Mouse (Mus musculus): ENCODE data around the gene Cldnd1. TPM values are rescaled to one million over a fixed set of nuclear protein-coding genes. Genes with fewer than 3 reads are reported as not detected.

Gene Cldnd1
- total RNA-seq (2023): 10 to 100 TPM; 25.8 to 29.7 TPM

GRCm38 (mm10) chr16:58727477-58728131 is at the start of gene Cldnd1:
Cldnd1 (plus strand) TSS chr16:58727910.

GRCm38 (mm10) chr16:58718666-58719120 is 9.0 kb upstream of the Cldnd1 start, which contains the start of gene Gpr15:
Gpr15 (minus strand) TSS chr16:58719070.

GRCm38 (mm10) chr16:58763076-58763475 is 35.4 kb downstream of the Cldnd1 start, which contains the start of gene Olfr172:
Olfr172 (minus strand) TSS chr16:58763176.

Other genes starting within 250 kb of the Cldnd1 start
- 100 to 1,000 TPM in 1 of 2 experiments, 10 to 100 TPM in 1; 93.9 to 104 TPM for gene St3gal6, start 203.7 kb upstream of the Cldnd1 start, total RNA-seq (2023)
- gene Gm813, start 110.9 kb upstream of the Cldnd1 start, total RNA-seq (2023): not detected
- gene E330017A01Rik, start 89.2 kb upstream of the Cldnd1 start, total RNA-seq (2023): not detected
- 10 to 100 TPM; 41.8 to 65.3 TPM for gene Cpox, start 57.6 kb upstream of the Cldnd1 start, total RNA-seq (2023)
- 1 to 10 TPM in 1 of 2 experiments, under 1 TPM in 1; 0.55 to 1.3 TPM for gene Gpr15, start 8.8 kb upstream of the Cldnd1 start, total RNA-seq (2023)
- gene Olfr172, start 35.3 kb downstream of the Cldnd1 start, total RNA-seq (2023): not detected
- not detected for gene Olfr173, start 72.4 kb downstream of the Cldnd1 start, total RNA-seq (2023)
- not detected for gene Olfr175-ps1, start 98.9 kb downstream of the Cldnd1 start, total RNA-seq (2023)
- not detected for gene Olfr177, start 146.9 kb downstream of the Cldnd1 start, total RNA-seq (2023)
- gene Olfr178, start 164.2 kb downstream of the Cldnd1 start, total RNA-seq (2023): not detected
- gene Olfr181, start 200.8 kb downstream of the Cldnd1 start, total RNA-seq (2023): not detected
- gene Olfr180, start 201.5 kb downstream of the Cldnd1 start, total RNA-seq (2023): not detected

Measured in neutrophil, adult 83 days (primary cell).